Comparison of ENCODE assay signal across 9 mouse cellular contexts in the genomic region with DNA sequence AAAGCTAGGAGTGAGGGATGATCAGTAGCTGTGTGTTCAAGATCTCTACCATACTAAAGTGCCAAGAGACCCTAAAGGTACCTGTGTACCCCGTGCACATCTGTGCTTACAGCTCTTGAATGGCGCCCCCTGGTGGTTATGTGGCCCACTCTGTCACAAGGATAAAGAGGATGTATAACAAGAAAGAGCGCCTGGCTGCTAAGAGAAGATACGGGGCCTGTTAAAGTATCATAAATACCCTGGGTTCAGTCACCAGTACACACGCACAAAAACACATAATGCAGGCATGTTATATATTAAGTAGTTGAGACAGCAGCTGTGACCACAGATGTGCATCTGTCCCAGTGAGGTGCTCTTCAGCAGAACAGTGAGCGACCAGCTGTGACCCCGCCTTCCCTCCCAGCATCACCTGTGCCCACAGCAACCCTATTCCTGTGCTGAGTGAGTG. TPM values are rescaled to one million over a fixed set of nuclear protein-coding genes. Genes with fewer than 3 reads are reported as not detected.
DNase-seq lines count a peak whose midpoint lies in the region; ATAC-seq and TF ChIP-seq lines count a peak whose summit lies in the region.
"Had no signal": no experiment of that assay in that cellular context is flagged by ENCODE, and none has a peak within 500 bp of the region (broad histone marks: within the 10 kb centered on the region; RNA-seq: fewer than 3 reads in every experiment).

No protein-coding gene starts in this region.

- no peak overlapping the region for H3K27ac ChIP-seq in kidney, embryonic 16.5 days (ENCODE audit: low read length)
- H3K27ac ChIP-seq in embryonic facial prominence, embryonic 10.5 days (replicated peaks): no peak overlapping the region
- no peak overlapping the region for H3K27ac ChIP-seq in hindbrain, postnatal 0 days
- H3K27ac ChIP-seq: embryonic facial prominence, embryonic 13.5 days had no signal

- WGBS in kidney, embryonic 16.5 days: 55% methylated on average over 7 of the region's 7 CpGs
- WGBS in embryonic facial prominence, embryonic 10.5 days: 64% methylated on average over 7 of the region's 7 CpGs
- WGBS in hindbrain, postnatal 0 days: 62% methylated on average over 7 of the region's 7 CpGs

- H3K27me3 ChIP-seq in kidney, embryonic 16.5 days (ENCODE audit: insufficient read depth, low read length): no peaks in the 10 kb centered on the region
- no peaks in the 10 kb centered on the region for H3K27me3 ChIP-seq in embryonic facial prominence, embryonic 10.5 days (replicated peaks; ENCODE audit: low read depth, poor library complexity, severe bottlenecking)
- H3K27me3 ChIP-seq in hindbrain, postnatal 0 days (ENCODE audit: insufficient read depth, low read length): no peaks in the 10 kb centered on the region
- H3K27me3 ChIP-seq: embryonic facial prominence, embryonic 13.5 days had no signal

- DNase-seq in kidney, adult 8-10 months: peak; percentile 51 to 74
- DNase-seq in Muller cell, postnatal 12 days (ENCODE audit: inconsistent ontology term): peak; percentile 48
- peak; percentile 82 for DNase-seq in embryonic facial prominence, embryonic 10.5 days (ENCODE audit: low spot score)
- peak; percentile 84 for DNase-seq in hindbrain, postnatal 0 days (ENCODE audit: low spot score)
- peak; percentile 74 for DNase-seq in lung, postnatal 10 days
- peak; percentile 58 for DNase-seq in retina, postnatal 7 days (ENCODE audit: low read depth, low spot score)
- no peak for DNase-seq in yolk sac, embryonic 10.5 days (ENCODE audit: low spot score)

- peaks cover 19% of the 10 kb centered on the region for H3K4me1 ChIP-seq in kidney, embryonic 16.5 days (ENCODE audit: insufficient read depth, low read length)
- H3K4me1 ChIP-seq in embryonic facial prominence, embryonic 10.5 days: peaks cover 10% of the 10 kb centered on the region
- no peaks in the 10 kb centered on the region for H3K4me1 ChIP-seq in hindbrain, postnatal 0 days (ENCODE audit: insufficient read depth, low read length)
- H3K4me1 ChIP-seq: embryonic facial prominence, embryonic 13.5 days had no signal

- no peak overlapping the region for H3K4me3 ChIP-seq in kidney, embryonic 16.5 days (ENCODE audit: low read length)
- H3K4me3 ChIP-seq in embryonic facial prominence, embryonic 10.5 days: no peak overlapping the region
- no peak overlapping the region for H3K4me3 ChIP-seq in hindbrain, postnatal 0 days (ENCODE audit: low read length)
- H3K4me3 ChIP-seq: embryonic facial prominence, embryonic 13.5 days had no signal

- H3K9me3 ChIP-seq in kidney, embryonic 16.5 days (ENCODE audit: low read length): no peaks in the 10 kb centered on the region
- H3K9me3 ChIP-seq in embryonic facial prominence, embryonic 10.5 days: no peaks in the 10 kb centered on the region
- H3K9me3 ChIP-seq in hindbrain, postnatal 0 days (ENCODE audit: low read length): no peaks in the 10 kb centered on the region
- H3K9me3 ChIP-seq: embryonic facial prominence, embryonic 13.5 days had no signal

- H3K36me3 ChIP-seq in kidney, embryonic 16.5 days (ENCODE audit: insufficient read depth, low read length): peaks cover 61% of the 10 kb centered on the region
- H3K36me3 ChIP-seq in embryonic facial prominence, embryonic 10.5 days (replicated peaks): peaks cover 86% of the 10 kb centered on the region
- H3K36me3 ChIP-seq in hindbrain, postnatal 0 days (ENCODE audit: insufficient read depth, low read length): peaks cover 36% of the 10 kb centered on the region

- H3K4me2 ChIP-seq in kidney, embryonic 16.5 days (replicated peaks; ENCODE audit: low read depth, low read length): no peak overlapping the region
- no peak overlapping the region for H3K4me2 ChIP-seq in hindbrain, postnatal 0 days (ENCODE audit: low read depth, low read length)
- H3K4me2 ChIP-seq: embryonic facial prominence, embryonic 13.5 days had no signal

- peak; percentile 83 for TF ChIP-seq CTCF in hindbrain, postnatal 0 days (IDR thresholded peaks at IDR 0.05; ENCODE audit: low read depth)

- no peak overlapping the region for H3K9ac ChIP-seq in kidney, embryonic 16.5 days (replicated peaks; ENCODE audit: low read length)
- H3K9ac ChIP-seq in hindbrain, postnatal 0 days (replicated peaks; ENCODE audit: low read length): no peak overlapping the region
- H3K9ac ChIP-seq: embryonic facial prominence, embryonic 13.5 days had no signal

- ATAC-seq in kidney, embryonic 16.5 days (ENCODE audit: low FRiP score, low TSS enrichment): no peak; the same call in 1 of the 2 replicates
- peak; percentile 48 for ATAC-seq in hindbrain, postnatal 0 days

RNA-seq across cellular contexts. Expression of a gene that starts 30.7 kb away (rescaled TPM):
- polyA plus RNA-seq in kidney, embryonic 16.5 days (2015; fragmentation: Nextera tagmentation; extraction: Ambion mirVana): 782 and 850 TPM in 2 replicates
- polyA plus RNA-seq in embryonic facial prominence, embryonic 10.5 days (2016; fragmentation: Nextera tagmentation; extraction: Ambion mirVana): 522 and 534 TPM in 2 replicates
- total RNA-seq in hindbrain, postnatal 0 days (2014; rRNA removed): 126 and 161 TPM in 2 replicates
- 152 and 158 TPM in 2 replicates for polyA plus RNA-seq in hindbrain, postnatal 0 days (2015; fragmentation: Nextera tagmentation; extraction: Ambion mirVana)

RNA-seq across cellular contexts. Expression of a gene that starts 59.9 kb away (rescaled TPM):
- polyA plus RNA-seq in kidney, embryonic 16.5 days (2015; fragmentation: Nextera tagmentation; extraction: Ambion mirVana): 22.6 and 24.7 TPM in 2 replicates
- 21.5 and 25.2 TPM in 2 replicates for polyA plus RNA-seq in embryonic facial prominence, embryonic 10.5 days (2016; fragmentation: Nextera tagmentation; extraction: Ambion mirVana)
- 25.8 and 29.7 TPM in 2 replicates for total RNA-seq in hindbrain, postnatal 0 days (2014; rRNA removed)
- polyA plus RNA-seq in hindbrain, postnatal 0 days (2015; fragmentation: Nextera tagmentation; extraction: Ambion mirVana): 8.4 and 10.3 TPM in 2 replicates
